Mouse (Mus musculus) midbrain, embryonic 16.5 days (tissue): Measurements from ENCODE around the gene Aven. TPM values are rescaled to one million over a fixed set of nuclear protein-coding genes. Genes with fewer than 3 reads are reported as not detected.
A peak's percentile ranks its signal among the peaks of the same experiment; 100 is the strongest.

Source experiments
- ATAC-seq: fragments of 200-750 bp; cut with Nextera tagmentation; 2 replicates; pipeline ENCODE4 v1.8.0; 2017; ENCODE audit warnings: moderate TSS enrichment
- H3K27ac ChIP-seq: fragments of 300-500 bp; sonication (generic); 2 replicates; pipeline ENCODE4 v1.5.1; 2014; ENCODE audit warnings: mild to moderate bottlenecking, low read length, mixed read lengths
- H3K27me3 ChIP-seq: fragments of 300-500 bp; sonication (generic); 2 replicates; pipeline ENCODE4 v1.6.1; 2014; ENCODE audit warnings: low read depth, low read length, mixed read lengths; ENCODE audit not compliant: control insufficient read depth, insufficient read depth
- H3K36me3 ChIP-seq: fragments of 300-500 bp; sonication (generic); 2 replicates; pipeline ENCODE4 v1.6.1; 2014; ENCODE audit warnings: mild to moderate bottlenecking, low read length, moderate library complexity, mixed read lengths; ENCODE audit not compliant: control insufficient read depth, insufficient read depth
- H3K4me1 ChIP-seq: fragments of 300-500 bp; sonication (generic); 2 replicates; pipeline ENCODE4 v1.6.1; 2014; ENCODE audit warnings: mild to moderate bottlenecking, low read length, mixed read lengths; ENCODE audit not compliant: control insufficient read depth, insufficient read depth
- H3K4me2 ChIP-seq: fragments of 300-500 bp; sonication (generic); 2 replicates; pipeline ENCODE4 v1.6.1; 2014; ENCODE audit warnings: mild to moderate bottlenecking, low read length, mixed read lengths
- H3K4me3 ChIP-seq: fragments of 300-500 bp; sonication (generic); 2 replicates; pipeline ENCODE4 v1.5.1; 2014; ENCODE audit warnings: low read depth, mild to moderate bottlenecking, low read length, moderate library complexity, mixed read lengths
- H3K9ac ChIP-seq: fragments of 300-500 bp; sonication (generic); 2 replicates; pipeline ENCODE4 v1.6.1; 2014; ENCODE audit warnings: low read depth, low read length, mixed read lengths
- H3K9me3 ChIP-seq: fragments of 300-500 bp; sonication (generic); replicated peaks from 2 replicates; pipeline ENCODE4 v1.6.1; 2014; ENCODE audit warnings: mild to moderate bottlenecking, low read length, mixed read lengths; ENCODE audit not compliant: control insufficient read depth, poor library complexity, severe bottlenecking
- WGBS: fragments of 180-500 bp; shearing (Covaris S2); extraction: QIAGEN DNeasy Blood & Tissue Kit; methylation state at CpG from one replicate; pipeline ENCODE4 v1.1.7; 2014; 5-methylcytosine and 5-hydroxymethylcytosine counted together
- polyA plus RNA-seq: library from polyadenylated mRNA; unstranded; fragments of >200 nt; fragmentation: Nextera tagmentation; extraction: Ambion mirVana; gene quantifications from 2 replicates; pipeline ENCODE4 v1.2.1, GENCODE M21; 2015

Gene Aven
- polyA plus RNA-seq, 1 experiment from 2014 or later: 2.6 TPM

GRCm38 (mm10) chr2:112454862-112455564 lies 37.8 kb upstream of the Aven start, which contains the start of gene Emc7:
Gene Emc7 (plus strand): TSS chr2:112454997.
- peaks cover 15% of the 10 kb centered on the region for H3K4me1 ChIP-seq
- peak within 1 kb of the TSS; percentile 92 for H3K4me2 ChIP-seq
- peak; percentile 98 for ATAC-seq
- no peaks in the 10 kb centered on the region for H3K9me3 ChIP-seq
- no peaks in the 10 kb centered on the region for H3K36me3 ChIP-seq
- H3K9ac ChIP-seq: peak within 1 kb of the TSS; percentile 73
- H3K4me3 ChIP-seq: peak within 1 kb of the TSS; percentile 52
- H3K27ac ChIP-seq: peak within 1 kb of the TSS; percentile 80
- H3K27me3 ChIP-seq: no peaks in the 10 kb centered on the region
- under 1% methylated on average over 49 of the region's 49 CpGs for WGBS

GRCm38 (mm10) chr2:112460557-112460956 lies 32.2 kb upstream of the Aven start:
- no peak overlapping the region for H3K9ac ChIP-seq
- H3K9me3 ChIP-seq: no peaks in the 10 kb centered on the region
- H3K4me1 ChIP-seq: peaks cover 12% of the 10 kb centered on the region
- H3K27me3 ChIP-seq: no peaks in the 10 kb centered on the region
- H3K27ac ChIP-seq: no peak overlapping the region
- H3K4me2 ChIP-seq: no peak overlapping the region
- no peak for ATAC-seq
- WGBS: 96% methylated on average over 3 of the region's 3 CpGs
- H3K36me3 ChIP-seq: peaks cover 15% of the 10 kb centered on the region
- H3K4me3 ChIP-seq: no peak overlapping the region

GRCm38 (mm10) chr2:112469542-112469941 lies 23.2 kb upstream of the Aven start:
- Histone ChIP-seq H3K4me2 (no peak overlapping the region), H3K27me3 (no peaks in the 10 kb centered on the region), H3K4me1 (no peaks in the 10 kb centered on the region), H3K9me3 (no peaks in the 10 kb centered on the region), H3K27ac (no peak overlapping the region), H3K9ac (no peak overlapping the region), H3K4me3 (no peak overlapping the region), H3K36me3 (peaks cover 16% of the 10 kb centered on the region)
- ATAC-seq: no peak

GRCm38 (mm10) chr2:112470961-112471381 lies 21.8 kb upstream of the Aven start:
- H3K4me1 ChIP-seq: no peaks in the 10 kb centered on the region
- H3K27me3 ChIP-seq: no peaks in the 10 kb centered on the region
- H3K9ac ChIP-seq: no peak overlapping the region
- H3K4me3 ChIP-seq: no peak overlapping the region
- H3K36me3 ChIP-seq: peaks cover 14% of the 10 kb centered on the region
- 23% methylated on average over 5 of the region's 5 CpGs for WGBS
- H3K27ac ChIP-seq: no peak overlapping the region
- peak; percentile 48 for ATAC-seq
- no peaks in the 10 kb centered on the region for H3K9me3 ChIP-seq
- no peak overlapping the region for H3K4me2 ChIP-seq

- no peak for ATAC-seq
- Histone ChIP-seq H3K9me3 (no peaks in the 10 kb centered on the region), H3K4me3 (no peak overlapping the region), H3K4me1 (no peaks in the 10 kb centered on the region), H3K27ac (no peak overlapping the region), H3K36me3 (peaks cover 11% of the 10 kb centered on the region), H3K4me2 (no peak overlapping the region), H3K27me3 (no peaks in the 10 kb centered on the region), H3K9ac (no peak overlapping the region)
- WGBS: 93% methylated on average over 2 of the region's 2 CpGs
Measured at GRCm38 (mm10) chr2:112472076-112472475, 20.7 kb upstream of the Aven start.

- H3K9me3 ChIP-seq: no peaks in the 10 kb centered on the region
- no peaks in the 10 kb centered on the region for H3K27me3 ChIP-seq
- ATAC-seq: no peak
- H3K9ac ChIP-seq: no peak overlapping the region
- H3K36me3 ChIP-seq: no peaks in the 10 kb centered on the region
- no peak overlapping the region for H3K27ac ChIP-seq
- H3K4me2 ChIP-seq: no peak overlapping the region
- H3K4me3 ChIP-seq: no peak overlapping the region
- 77% methylated on average over 5 of the region's 5 CpGs for WGBS
- H3K4me1 ChIP-seq: no peaks in the 10 kb centered on the region
Measured at GRCm38 (mm10) chr2:112474997-112475724, 17.6 kb upstream of the Aven start.

GRCm38 (mm10) chr2:112476554-112476953 lies 16.2 kb upstream of the Aven start:
- no peaks in the 10 kb centered on the region for H3K36me3 ChIP-seq
- no peak overlapping the region for H3K4me2 ChIP-seq
- H3K9me3 ChIP-seq: no peaks in the 10 kb centered on the region
- ATAC-seq: no peak
- H3K4me1 ChIP-seq: no peaks in the 10 kb centered on the region
- no peak overlapping the region for H3K4me3 ChIP-seq
- 81% methylated on average over 6 of the region's 6 CpGs for WGBS
- H3K27me3 ChIP-seq: no peaks in the 10 kb centered on the region
- H3K27ac ChIP-seq: no peak overlapping the region
- H3K9ac ChIP-seq: no peak overlapping the region

- Histone ChIP-seq H3K9me3 (no peaks in the 10 kb centered on the region), H3K27ac (no peak within 1 kb of the TSS), H3K4me1 (no peaks in the 10 kb centered on the region), H3K4me3 (no peak within 1 kb of the TSS), H3K27me3 (no peaks in the 10 kb centered on the region), H3K4me2 (no peak within 1 kb of the TSS), H3K36me3 (no peaks in the 10 kb centered on the region), H3K9ac (no peak within 1 kb of the TSS)
- WGBS: 96% methylated on average over 5 of the region's 5 CpGs
- ATAC-seq: no peak
Measured at GRCm38 (mm10) chr2:112480669-112481068, 12.1 kb upstream of the Aven start, which contains the start of gene Chrm5. Gene Chrm5 (minus strand): TSS chr2:112480769.

GRCm38 (mm10) chr2:112481564-112481963 lies 11.2 kb upstream of the Aven start:
- Histone ChIP-seq H3K9me3 (no peaks in the 10 kb centered on the region), H3K36me3 (no peaks in the 10 kb centered on the region), H3K9ac (no peak overlapping the region), H3K4me2 (no peak overlapping the region), H3K4me3 (no peak overlapping the region), H3K27ac (no peak overlapping the region), H3K4me1 (no peaks in the 10 kb centered on the region), H3K27me3 (no peaks in the 10 kb centered on the region)
- WGBS: 0% methylated on average over 2 of the region's 2 CpGs
- peak; percentile 73; the same call in 1 of the 2 replicates for ATAC-seq
